Mouse (Mus musculus): Measurements from ENCODE around the gene Atxn1l. TPM values are rescaled to one million over a fixed set of nuclear protein-coding genes. Genes with fewer than 3 reads are reported as not detected.

The Atxn1l gene
- polyA plus RNA-seq, 1 experiment from 2014 or later = 2.1 TPM

DNA sequence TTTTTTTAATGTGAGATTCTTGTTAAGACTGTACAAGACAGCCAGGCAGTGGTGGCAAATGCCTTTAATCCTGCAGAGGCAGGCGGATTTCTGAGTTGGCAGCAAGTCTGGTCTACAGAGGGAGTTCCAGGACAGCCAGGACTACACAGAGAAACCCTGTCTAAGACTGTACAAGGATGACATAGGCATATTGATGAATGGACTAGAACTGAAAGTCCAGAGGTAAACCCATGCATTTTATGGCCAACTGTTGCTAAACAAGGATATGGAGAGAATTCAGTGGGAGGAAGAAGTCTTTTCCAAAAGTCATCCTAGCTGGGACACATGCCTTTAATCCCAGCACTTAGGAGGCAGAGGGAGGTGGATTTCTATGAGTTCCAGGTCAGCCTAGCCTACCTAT is 39.8 kb downstream of the Atxn1l start:
- Histone ChIP-seq H3K36me3 (replicated peaks) (no peaks in the 10 kb centered on the region), H3K4me3 (replicated peaks) (no peak overlapping the region), H3K9me3 (replicated peaks) (no peaks in the 10 kb centered on the region), H3K27ac (replicated peaks) (no peak overlapping the region), H3K9ac (no peak overlapping the region), H3K4me2 (no peak overlapping the region), H3K27me3 (peaks cover 16% of the 10 kb centered on the region), H3K4me1 (replicated peaks) (peaks cover 11% of the 10 kb centered on the region)
- ATAC-seq (ENCODE audit: insufficient read depth) = no peak
- 65% methylated on average over 1 of the region's 1 CpGs for WGBS (ENCODE audit: insufficient replicate concordance)

DNA sequence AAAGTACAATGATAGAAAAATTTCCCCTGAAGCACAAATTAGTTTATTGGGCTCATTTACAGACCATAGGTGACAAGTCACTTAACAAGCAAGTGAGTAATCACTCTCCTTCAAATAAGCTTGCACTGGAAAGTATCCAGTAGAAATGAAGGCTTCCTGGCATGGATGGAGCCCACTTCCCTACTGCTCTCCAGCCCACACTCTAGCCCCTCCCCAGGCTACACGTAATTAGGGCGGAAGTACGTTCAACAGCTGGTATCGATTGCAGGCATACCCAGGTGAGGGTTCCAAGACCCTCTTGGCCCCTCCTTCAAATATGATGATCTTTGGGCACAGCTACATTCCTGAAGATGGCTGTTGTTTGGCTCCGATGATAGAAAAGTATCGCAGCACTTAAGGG is 43.4 kb downstream of the Atxn1l start:
- H3K27me3 ChIP-seq = no peaks in the 10 kb centered on the region
- WGBS (ENCODE audit: insufficient replicate concordance) = 66% methylated on average over 6 of the region's 6 CpGs
- H3K4me2 ChIP-seq = peak overlapping the region; percentile 89
- H3K27ac ChIP-seq (replicated peaks) = no peak overlapping the region
- H3K9me3 ChIP-seq (replicated peaks) = no peaks in the 10 kb centered on the region
- H3K4me3 ChIP-seq (replicated peaks) = peak overlapping the region; percentile 99
- H3K36me3 ChIP-seq (replicated peaks) = no peaks in the 10 kb centered on the region
- ATAC-seq (ENCODE audit: insufficient read depth) = no peak
- H3K9ac ChIP-seq = no peak overlapping the region
- peaks cover 32% of the 10 kb centered on the region for H3K4me1 ChIP-seq (replicated peaks)

DNA sequence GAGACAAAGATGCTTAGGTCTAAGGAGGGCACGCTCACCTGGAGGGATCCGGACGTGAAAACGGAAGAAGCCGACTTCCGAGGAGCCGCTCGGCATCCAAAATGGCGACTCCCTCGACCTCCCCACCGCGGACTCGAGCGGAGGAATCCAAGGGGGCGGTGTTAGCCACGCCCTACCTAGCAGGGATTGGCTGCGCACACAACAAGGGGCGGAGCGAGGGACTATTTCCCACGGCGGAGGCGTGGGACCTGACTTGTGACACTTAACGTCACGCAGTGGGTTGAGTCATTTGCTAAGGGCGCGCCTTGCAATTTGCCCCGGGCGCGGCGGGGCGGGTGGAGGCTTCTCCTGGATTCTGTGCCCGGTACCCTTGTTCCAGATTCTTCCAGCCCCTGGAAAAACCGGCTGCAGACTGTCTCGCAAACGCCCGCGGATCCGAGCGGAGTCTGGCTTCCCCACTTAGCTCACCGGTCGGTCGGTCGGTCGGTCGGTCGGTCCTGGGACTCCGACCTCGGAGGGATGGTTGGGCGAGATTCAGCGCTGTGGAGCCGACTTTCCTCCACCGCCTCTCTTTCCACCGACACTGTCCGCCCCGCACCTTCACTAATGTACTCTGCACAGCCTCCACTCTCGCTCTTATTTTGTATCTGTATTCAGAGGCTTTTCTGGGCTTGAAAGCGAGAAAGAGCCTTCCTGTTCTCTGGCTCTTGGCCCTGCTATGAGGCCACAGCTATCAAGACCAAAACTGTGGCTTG is 44.2 kb downstream of the Atxn1l start, which contains the start of gene Ist1:
Gene Ist1, minus strand, starts transcription at position 115 of the 755 bp plus-strand sequence.
- Histone ChIP-seq H3K9me3 (replicated peaks) (no peaks in the 10 kb centered on the region), H3K36me3 (replicated peaks) (no peaks in the 10 kb centered on the region), H3K4me1 (replicated peaks) (peaks cover 32% of the 10 kb centered on the region), H3K4me2 (peak within 1 kb of the TSS; percentile 89), H3K4me3 (replicated peaks) (peak within 1 kb of the TSS; percentile 99), H3K27me3 (no peaks in the 10 kb centered on the region), H3K9ac (peak within 1 kb of the TSS; percentile 94), H3K27ac (replicated peaks) (peak within 1 kb of the TSS; percentile 87)
- under 1% methylated on average over 57 of the region's 57 CpGs for WGBS (ENCODE audit: insufficient replicate concordance)
- peak; percentile 99 for ATAC-seq (ENCODE audit: insufficient read depth)

DNA sequence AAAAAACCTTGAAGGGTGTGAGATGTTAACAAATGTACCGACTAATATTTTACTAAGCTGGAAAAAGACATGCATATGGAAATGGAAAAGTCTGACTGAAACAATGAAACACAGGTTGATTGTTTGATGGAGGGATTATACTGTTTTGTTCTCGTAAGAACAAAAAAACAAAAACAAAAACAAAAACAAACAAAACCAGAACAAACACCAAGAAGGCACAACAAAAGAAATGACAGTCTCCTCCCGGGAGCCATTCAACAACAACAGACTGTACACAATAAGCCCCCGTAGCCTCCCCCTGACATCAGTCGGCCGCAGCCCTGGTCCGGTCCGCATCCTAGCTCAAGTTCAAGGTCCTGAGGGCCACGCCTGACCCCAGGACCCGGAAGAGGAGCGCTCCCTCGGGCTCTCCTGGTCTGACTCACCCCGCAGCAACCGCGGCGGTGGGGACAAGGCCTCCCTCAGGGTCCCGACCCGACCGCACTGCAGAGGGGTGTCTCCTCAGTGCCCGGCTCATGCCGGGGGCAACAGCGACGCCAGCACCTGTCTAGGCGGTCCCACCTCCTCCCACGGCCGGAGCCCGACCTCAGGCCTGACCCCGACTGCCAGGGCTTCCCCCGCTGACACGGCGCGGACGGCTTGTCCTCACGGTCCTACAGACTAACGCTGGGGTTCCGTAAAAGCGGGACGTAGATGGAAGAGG is 44.9 kb downstream of the Atxn1l start:
- Histone ChIP-seq H3K4me3 (replicated peaks) (peak overlapping the region; percentile 99), H3K36me3 (replicated peaks) (no peaks in the 10 kb centered on the region), H3K27ac (replicated peaks) (peak overlapping the region; percentile 87), H3K9ac (peak overlapping the region; percentile 94), H3K4me1 (replicated peaks) (peaks cover 35% of the 10 kb centered on the region), H3K9me3 (replicated peaks) (no peaks in the 10 kb centered on the region), H3K27me3 (no peaks in the 10 kb centered on the region), H3K4me2 (peak overlapping the region; percentile 89)
- under 1% methylated on average over 38 of the region's 38 CpGs for WGBS (ENCODE audit: insufficient replicate concordance)
- peak; percentile 74 for ATAC-seq (ENCODE audit: insufficient read depth)

DNA sequence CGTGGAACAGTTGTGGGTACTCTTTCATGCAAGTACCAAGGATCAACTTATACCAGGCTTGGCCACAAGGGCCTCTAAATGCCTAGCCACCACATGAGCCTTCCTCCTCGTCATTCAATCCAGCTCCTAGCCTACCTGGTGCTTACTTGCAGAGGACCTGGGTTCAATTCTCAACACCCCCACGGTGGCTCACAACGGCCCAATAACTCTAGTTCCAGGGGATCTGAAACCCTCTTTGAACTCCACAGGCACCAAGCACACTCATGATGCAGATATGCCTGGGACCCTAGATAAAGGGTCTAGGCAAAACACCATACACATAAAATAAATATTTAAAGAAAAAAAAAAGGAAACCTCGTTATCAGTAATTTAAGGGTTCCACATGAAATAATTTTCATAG is 45.8 kb downstream of the Atxn1l start:
- Histone ChIP-seq H3K4me1 (replicated peaks) (peaks cover 43% of the 10 kb centered on the region), H3K27me3 (no peaks in the 10 kb centered on the region), H3K9ac (peak overlapping the region; percentile 94), H3K4me3 (replicated peaks) (peak overlapping the region; percentile 99), H3K9me3 (replicated peaks) (no peaks in the 10 kb centered on the region), H3K36me3 (replicated peaks) (no peaks in the 10 kb centered on the region), H3K27ac (replicated peaks) (no peak overlapping the region), H3K4me2 (peak overlapping the region; percentile 89)
- WGBS (ENCODE audit: insufficient replicate concordance) = 29% methylated on average over 5 of the region's 5 CpGs
- no peak for ATAC-seq (ENCODE audit: insufficient read depth)

DNA sequence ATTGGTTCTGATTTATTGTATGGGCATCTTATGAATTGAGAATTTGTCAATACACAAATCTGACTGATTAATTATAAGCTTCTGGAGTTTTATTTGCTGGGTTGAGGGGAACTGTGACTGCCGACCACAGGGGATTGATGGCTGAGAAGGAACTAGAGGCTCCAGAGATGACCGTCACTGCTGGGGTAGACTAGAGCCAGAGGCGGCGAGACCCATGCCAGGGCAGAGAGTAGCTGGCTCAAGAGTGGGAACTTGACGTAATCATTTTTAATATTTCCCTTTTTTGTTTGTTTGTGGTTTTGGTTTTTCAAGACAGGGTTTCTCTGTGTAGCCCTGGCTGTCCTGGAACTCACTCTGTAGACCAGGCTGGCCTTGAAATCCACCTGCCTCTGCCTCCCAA is 50.3 kb downstream of the Atxn1l start:
- Histone ChIP-seq H3K36me3 (replicated peaks) (peaks cover 16% of the 10 kb centered on the region), H3K9ac (no peak overlapping the region), H3K4me1 (replicated peaks) (peaks cover 38% of the 10 kb centered on the region), H3K27ac (replicated peaks) (no peak overlapping the region), H3K4me3 (replicated peaks) (no peak overlapping the region), H3K4me2 (no peak overlapping the region), H3K27me3 (no peaks in the 10 kb centered on the region), H3K9me3 (replicated peaks) (no peaks in the 10 kb centered on the region)
- ATAC-seq (ENCODE audit: insufficient read depth) = no peak
- 69% methylated on average over 5 of the region's 5 CpGs for WGBS (ENCODE audit: insufficient replicate concordance)

DNA sequence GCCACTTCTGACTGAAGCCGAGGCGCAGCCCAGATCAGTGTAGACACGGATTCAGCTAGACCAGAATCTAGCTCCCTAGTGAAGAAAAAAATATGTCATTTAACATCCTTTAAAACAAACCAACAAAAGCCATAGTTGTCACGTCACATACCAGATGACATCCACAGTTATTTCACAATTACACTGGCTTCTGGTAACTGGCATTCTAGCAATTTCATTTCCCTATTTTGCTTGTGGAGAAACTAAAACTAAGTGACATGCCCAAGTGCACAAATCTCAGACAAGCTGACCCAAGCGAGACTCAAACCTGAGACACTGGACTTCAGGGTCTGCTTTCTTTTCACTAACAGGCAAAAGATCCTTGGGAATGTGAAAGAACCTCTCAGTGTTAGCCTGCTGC is 55.4 kb downstream of the Atxn1l start:
- Histone ChIP-seq H3K4me2 (no peak overlapping the region), H3K36me3 (replicated peaks) (peaks cover 65% of the 10 kb centered on the region), H3K27ac (replicated peaks) (no peak overlapping the region), H3K4me3 (replicated peaks) (no peak overlapping the region), H3K4me1 (replicated peaks) (peaks cover 10% of the 10 kb centered on the region), H3K9ac (no peak overlapping the region), H3K9me3 (replicated peaks) (no peaks in the 10 kb centered on the region), H3K27me3 (no peaks in the 10 kb centered on the region)
- ATAC-seq (ENCODE audit: insufficient read depth) = no peak
- WGBS (ENCODE audit: insufficient replicate concordance) = 79% methylated on average over 5 of the region's 5 CpGs

DNA sequence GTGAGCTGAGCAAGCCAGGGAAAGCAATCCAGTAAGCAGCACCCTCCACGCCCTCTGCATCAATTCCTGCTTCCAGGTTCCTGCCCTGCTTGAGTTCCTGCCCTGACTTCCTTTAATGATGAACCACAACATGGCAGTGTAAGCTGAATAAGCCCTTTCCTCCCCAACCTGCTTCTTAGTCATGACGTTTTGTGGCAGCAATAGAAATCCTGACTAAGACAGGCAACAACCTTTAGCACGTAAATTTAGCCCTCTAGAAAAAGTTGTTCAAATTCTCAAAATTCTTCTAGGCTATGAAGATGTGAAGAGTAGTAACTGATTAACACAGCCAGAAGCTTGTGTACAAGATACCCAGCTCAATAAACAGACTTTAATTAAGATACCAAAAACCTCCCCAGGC is 56.0 kb downstream of the Atxn1l start:
- Histone ChIP-seq H3K9ac (no peak overlapping the region), H3K36me3 (replicated peaks) (peaks cover 70% of the 10 kb centered on the region), H3K27ac (replicated peaks) (no peak overlapping the region), H3K4me1 (replicated peaks) (0 out of 2 replicates have a peak, but pooled peaks cover 5% of the 10 kb centered on the region), H3K9me3 (replicated peaks) (no peaks in the 10 kb centered on the region), H3K4me2 (no peak overlapping the region), H3K27me3 (no peaks in the 10 kb centered on the region), H3K4me3 (replicated peaks) (no peak overlapping the region)
- WGBS (ENCODE audit: insufficient replicate concordance) = 72% methylated on average over 3 of the region's 3 CpGs
- no peak for ATAC-seq (ENCODE audit: insufficient read depth)

Other genes with a start within 250 kb of the Atxn1l start
- gene Pmfbp1, start 243.7 kb downstream of the Atxn1l start, polyA plus RNA-seq (2015; fragmentation: Nextera tagmentation; extraction: Ambion mirVana) = not detected in 2 replicates
- 9.7 and 11.4 TPM in 2 replicates for gene Dhx38, start 171.9 kb downstream of the Atxn1l start, polyA plus RNA-seq (2015; fragmentation: Nextera tagmentation; extraction: Ambion mirVana)
- gene Txnl4b, start 171.8 kb downstream of the Atxn1l start, polyA plus RNA-seq (2015; fragmentation: Nextera tagmentation; extraction: Ambion mirVana) = 9.3 and 10.7 TPM in 2 replicates
- 125 and 188 TPM in 2 replicates for gene Hp, start 158.6 kb downstream of the Atxn1l start, polyA plus RNA-seq (2015; fragmentation: Nextera tagmentation; extraction: Ambion mirVana)
- gene Dhodh, start 129.1 kb downstream of the Atxn1l start, polyA plus RNA-seq (2015; fragmentation: Nextera tagmentation; extraction: Ambion mirVana) = 17.2 and 20.3 TPM in 2 replicates
- 0.21 and 0.46 TPM in 2 replicates for gene Pkd1l3, start 123.2 kb downstream of the Atxn1l start, polyA plus RNA-seq (2015; fragmentation: Nextera tagmentation; extraction: Ambion mirVana)
- gene Ist1, start 44.5 kb downstream of the Atxn1l start, polyA plus RNA-seq (2015; fragmentation: Nextera tagmentation; extraction: Ambion mirVana) = 34.1 and 36.9 TPM in 2 replicates
- 6.1 and 6.3 TPM in 2 replicates for gene Zfp821, start 32.2 kb downstream of the Atxn1l start, polyA plus RNA-seq (2015; fragmentation: Nextera tagmentation; extraction: Ambion mirVana)
- 14.9 and 15.7 TPM in 2 replicates for gene Ap1g1, start 40.8 kb upstream of the Atxn1l start, polyA plus RNA-seq (2015; fragmentation: Nextera tagmentation; extraction: Ambion mirVana)
- gene Phlpp2, start 130.8 kb upstream of the Atxn1l start, polyA plus RNA-seq (2015; fragmentation: Nextera tagmentation; extraction: Ambion mirVana) = 3.2 and 3.7 TPM in 2 replicates
- gene Marveld3, start 224.5 kb upstream of the Atxn1l start, polyA plus RNA-seq (2015; fragmentation: Nextera tagmentation; extraction: Ambion mirVana) = 0.06 and 0.26 TPM in 2 replicates

Data from liver, embryonic 15.5 days (tissue).